Mouse (Mus musculus) G1E (cell line): ENCODE measurements at regions not wholly inside any gene's neighbourhood (a gene's known extent, or its start where the extent isn't known, plus 50 kb on each side); places are given as distances from the start of the nearest gene placed in this dataset.

Experiments used
- ATAC-seq: 2 replicates; pipeline ENCODE4 v1.8.0; 2016; ENCODE audit warnings: mild to moderate bottlenecking; ENCODE audit not compliant: insufficient number of reproducible peaks, poor library complexity, low FRiP score, severe bottlenecking; ENCODE audit errors: extremely low read depth
- DNase-seq: peaks from one replicate; pipeline ENCODE4 v3.0.0; 2012; ENCODE audit warnings: low spot score
- H3K27me3 ChIP-seq: 2 replicates; pipeline ENCODE4 v1.6.1; 2012; ENCODE audit warnings: mild to moderate bottlenecking, low read length, inconsistent platforms; ENCODE audit not compliant: insufficient read depth
- H3K36me3 ChIP-seq: replicated peaks from 2 replicates; pipeline ENCODE3; 2012; ENCODE audit warnings: mild to moderate bottlenecking, inconsistent platforms
- H3K4me1 ChIP-seq: 2 replicates; pipeline ENCODE4 v1.6.1; 2012; ENCODE audit warnings: low read depth, low read length, inconsistent platforms, mixed read lengths; ENCODE audit not compliant: insufficient read depth
- H3K4me3 ChIP-seq: 2 replicates; pipeline ENCODE4 v1.5.1; 2012; ENCODE audit warnings: low read depth, mild to moderate bottlenecking, inconsistent platforms, low read length, moderate library complexity, mixed read lengths
- H3K9me3 ChIP-seq: replicated peaks from 2 replicates; pipeline ENCODE4 v1.6.1; 2012; ENCODE audit warnings: inconsistent platforms
- CTCF ChIP-seq: IDR thresholded peaks from 2 replicates; pipeline ENCODE4 v1.5.1; 2012; ENCODE audit warnings: low read depth, low read length, inconsistent platforms, mixed read lengths
- GATA1 ChIP-seq: IDR thresholded peaks from 2 replicates; pipeline ENCODE4 v1.6.1; 2012; ENCODE audit warnings: borderline replicate concordance, low read length, inconsistent platforms, mixed read lengths
- GATA2 ChIP-seq: IDR thresholded peaks from 2 replicates; pipeline ENCODE4 v1.6.1; 2012; ENCODE audit warnings: low read depth, low read length, inconsistent platforms, borderline replicate concordance
- POLR2AphosphoS5 ChIP-seq: IDR thresholded peaks from 2 replicates; pipeline ENCODE4 v1.6.1; 2012; ENCODE audit warnings: low read depth, low read length, inconsistent platforms; ENCODE audit not compliant: insufficient replicate concordance
- TAL1 ChIP-seq: conservative IDR thresholded peaks from 2 replicates; pipeline ENCODE4 v1.6.1; 2012; ENCODE audit warnings: low read depth, low read length, inconsistent platforms, mixed read lengths

- Histone ChIP-seq H3K27me3 (no peaks in the 10 kb centered on the region), H3K9me3 (no peaks in the 10 kb centered on the region), H3K4me1 (no peaks in the 10 kb centered on the region), H3K4me3 (no peak overlapping the region), H3K36me3 (no peaks in the 10 kb centered on the region)
- DNase-seq (no peak), ATAC-seq (no peak)
- TF ChIP-seq GATA2 (no peak), TAL1 (no peak), GATA1 (no peak), POLR2AphosphoS5 (no peak), CTCF (no peak)
Measured at GRCm38 (mm10) chr7:88928245-88928795, 475.7 kb downstream of the Tmem135 start.
